Mouse (Mus musculus) layer of hippocampus, adult 11-12 months (tissue): ENCODE results near the gene Frzb.

Experiments used
- DNase-seq: peaks from one replicate; pipeline ENCODE4 v3.0.0; 2022; ENCODE audit warnings: low spot score

Gene Frzb

GRCm38 (mm10) chr2:80430357-80431053 is 16.9 kb downstream of the Frzb start:
- no peak for DNase-seq

GRCm38 (mm10) chr2:80423116-80423515 is 24.3 kb downstream of the Frzb start:
- no peak for DNase-seq

- no peak for DNase-seq
These were observed 25.4 kb downstream of the Frzb start for GRCm38 (mm10) chr2:80421990-80422389.

- no peak for DNase-seq
These were observed 31.1 kb downstream of the Frzb start for GRCm38 (mm10) chr2:80416286-80416685.

- DNase-seq: peak; percentile 9
These were observed 33.0 kb downstream of the Frzb start for GRCm38 (mm10) chr2:80414387-80414786.

GRCm38 (mm10) chr2:80413124-80413523 is 34.3 kb downstream of the Frzb start:
- no peak for DNase-seq

- DNase-seq: no peak
These were observed 37.4 kb downstream of the Frzb start for GRCm38 (mm10) chr2:80409893-80410574.

- no peak for DNase-seq
These were observed 42.7 kb downstream of the Frzb start for GRCm38 (mm10) chr2:80404770-80405169.

GRCm38 (mm10) chr2:80398595-80399099 is 48.8 kb downstream of the Frzb start:
- no peak for DNase-seq

- no peak for DNase-seq
These were observed 50.6 kb downstream of the Frzb start for GRCm38 (mm10) chr2:80396864-80397263.

GRCm38 (mm10) chr2:80396057-80396456 is 51.4 kb downstream of the Frzb start:
- DNase-seq: no peak

GRCm38 (mm10) chr2:80388341-80388740 is 59.1 kb downstream of the Frzb start:
- DNase-seq: peak; percentile 75

- no peak for DNase-seq
These were observed 59.8 kb downstream of the Frzb start for GRCm38 (mm10) chr2:80387668-80388067.

- no peak for DNase-seq
These were observed 61.2 kb downstream of the Frzb start for GRCm38 (mm10) chr2:80386255-80386654.

- DNase-seq: no peak
These were observed 63.0 kb downstream of the Frzb start for GRCm38 (mm10) chr2:80384447-80384846.

GRCm38 (mm10) chr2:80379848-80380247 is 67.6 kb downstream of the Frzb start:
- DNase-seq: no peak

GRCm38 (mm10) chr2:80374892-80375291 is 72.5 kb downstream of the Frzb start:
- no peak for DNase-seq

- no peak for DNase-seq
These were observed 76.0 kb downstream of the Frzb start for GRCm38 (mm10) chr2:80371458-80371857.
